Mouse (Mus musculus) olfactory bulb, adult 2 months (tissue): ENCODE data around the gene Gm960.

Experiments used
- CTCF ChIP-seq: fragments of 200-500 bp; IDR thresholded peaks from 2 replicates; pipeline ENCODE4 v1.5.1; 2012; ENCODE audit warnings: low read depth, mild to moderate bottlenecking, low read length, moderate library complexity; ENCODE audit not compliant: insufficient read depth
- POLR2A ChIP-seq: fragments of 200-500 bp; IDR thresholded peaks from 2 replicates; pipeline ENCODE4 v1.6.1; 2012; ENCODE audit warnings: mild to moderate bottlenecking, low read depth, low read length, moderate library complexity; ENCODE audit not compliant: insufficient read depth

- no peak for TF ChIP-seq CTCF
- TF ChIP-seq POLR2A, result no peak
Observed at GRCm38 (mm10) chr19:4613464-4614304, 84.8 kb downstream of the Gm960 start.
